Mouse (Mus musculus) stomach, postnatal 0 days (tissue): ENCODE measurements around the gene 6820408C15Rik. TPM values are rescaled to one million over a fixed set of nuclear protein-coding genes. Genes with fewer than 3 reads are reported as not detected.

Experiments used
- ATAC-seq: fragments of 200-750 bp; cut with Nextera tagmentation; 2 replicates; pipeline ENCODE4 v1.8.0; 2017; ENCODE audit not compliant: low FRiP score, low TSS enrichment
- DNase-seq: peaks from one replicate; pipeline ENCODE4 v3.0.0-alpha.2; 2016; ENCODE audit warnings: low spot score
- H3K27ac ChIP-seq: fragments of 300-500 bp; sonication (generic); replicated peaks from 2 replicates; pipeline ENCODE4 v1.5.1; 2014; ENCODE audit warnings: mild to moderate bottlenecking, control low read depth
- H3K27me3 ChIP-seq: fragments of 300-500 bp; sonication (generic); 2 replicates; pipeline ENCODE4 v1.6.1; 2014; ENCODE audit warnings: low read length; ENCODE audit not compliant: control insufficient read depth, insufficient read depth
- H3K36me3 ChIP-seq: fragments of 300-500 bp; sonication (generic); 2 replicates; pipeline ENCODE4 v1.6.1; 2014; ENCODE audit warnings: low read length, mixed read lengths; ENCODE audit not compliant: control insufficient read depth, insufficient read depth
- H3K4me1 ChIP-seq: fragments of 300-500 bp; sonication (generic); replicated peaks from 2 replicates; pipeline ENCODE4 v1.6.1; 2014; ENCODE audit warnings: antibody characterized with exemption; ENCODE audit not compliant: control insufficient read depth, insufficient read depth
- H3K4me2 ChIP-seq: fragments of 300-500 bp; sonication (generic); replicated peaks from 2 replicates; pipeline ENCODE4 v1.6.1; 2014; ENCODE audit warnings: low read depth, mild to moderate bottlenecking, control low read depth, moderate library complexity
- H3K4me3 ChIP-seq: fragments of 300-500 bp; sonication (generic); 2 replicates; pipeline ENCODE4 v1.5.1; 2014; ENCODE audit warnings: low read depth, low read length, control low read depth
- H3K9ac ChIP-seq: fragments of 300-500 bp; sonication (generic); 2 replicates; pipeline ENCODE4 v1.6.1; 2014; ENCODE audit warnings: mild to moderate bottlenecking, low read length, control low read depth, mixed read lengths
- H3K9me3 ChIP-seq: fragments of 300-500 bp; sonication (generic); 2 replicates; pipeline ENCODE4 v1.6.1; 2016; ENCODE audit warnings: low read length; ENCODE audit not compliant: control insufficient read depth
- CTCF ChIP-seq: IDR thresholded peaks from 2 replicates; pipeline ENCODE4 v1.5.1; 2016; ENCODE audit warnings: antibody characterized with exemption, low read depth, mild to moderate bottlenecking, moderate library complexity
- EP300 ChIP-seq: optimal IDR thresholded peaks from 2 replicates; pipeline ENCODE3; 2016; ENCODE audit warnings: antibody characterized with exemption
- WGBS: fragments of 180-500 bp; shearing (Covaris S2); extraction: QIAGEN DNeasy Blood & Tissue Kit; methylation state at CpG from one replicate; pipeline ENCODE4 v1.1.7; 2014; 5-methylcytosine and 5-hydroxymethylcytosine counted together
- polyA plus RNA-seq: library from polyadenylated mRNA; unstranded; fragments of >200 nt; fragmentation: Nextera tagmentation; extraction: Ambion mirVana; gene quantifications from 2 replicates; pipeline ENCODE4 v1.2.1, GENCODE M21; 2015

6820408C15Rik gene
- polyA plus RNA-seq, 1 experiment from 2014 or later: 0.38 TPM

DNA sequence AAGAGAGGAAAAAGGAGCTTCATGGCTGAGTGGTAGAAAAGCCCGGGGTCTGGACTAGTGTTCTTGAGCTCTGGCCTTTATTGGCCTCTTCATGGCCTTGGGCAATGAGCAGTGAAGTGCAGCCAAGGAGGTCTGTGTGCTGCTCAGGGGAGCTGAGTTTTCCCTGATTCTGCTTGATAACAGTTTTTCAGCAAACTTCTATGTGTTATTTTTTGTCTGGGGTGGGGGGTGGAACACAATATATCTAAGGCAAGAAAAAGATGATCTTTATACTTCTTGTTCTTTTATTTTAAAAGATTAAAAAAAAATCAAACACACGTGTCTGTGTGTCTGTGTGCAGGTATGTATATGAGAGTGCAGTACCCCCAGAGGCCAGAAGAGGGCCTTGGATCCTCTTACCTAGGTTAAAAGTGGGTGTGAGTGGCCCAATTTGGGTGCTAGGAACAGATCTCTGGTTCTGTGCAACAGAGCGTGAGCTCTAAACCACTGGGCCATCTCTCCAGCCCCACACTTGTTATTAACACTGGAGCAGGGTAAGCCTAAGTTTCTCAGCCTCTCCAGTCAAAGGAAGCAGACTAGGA, 49.3 kb downstream of the 6820408C15Rik start, which contains the start of gene Defb23:
Defb23 (minus strand) TSS at position 51 of the 581 bp plus-strand sequence.
- Histone ChIP-seq H3K9me3 (no peaks in the 10 kb centered on the region), H3K4me2 (no peak within 1 kb of the TSS), H3K36me3 (no peaks in the 10 kb centered on the region), H3K9ac (no peak within 1 kb of the TSS), H3K4me1 (no peaks in the 10 kb centered on the region), H3K27ac (no peak within 1 kb of the TSS), H3K27me3 (no peaks in the 10 kb centered on the region), H3K4me3 (no peak within 1 kb of the TSS)
- TF ChIP-seq EP300 (no peak), CTCF (peak; percentile 8; the same call in 1 of the 2 replicates)
- no peak for DNase-seq
- 88% methylated on average over 3 of the region's 3 CpGs for WGBS
- ATAC-seq: no peak

- no peak overlapping the region for H3K4me3 ChIP-seq
- H3K9me3 ChIP-seq: no peaks in the 10 kb centered on the region
- DNase-seq: peak; percentile 23
- no peak overlapping the region for H3K9ac ChIP-seq
- TF ChIP-seq EP300: no peak
- peak; percentile 85 for TF ChIP-seq CTCF
- WGBS: 26% methylated on average over 7 of the region's 7 CpGs
- no peaks in the 10 kb centered on the region for H3K36me3 ChIP-seq
- H3K4me1 ChIP-seq: no peaks in the 10 kb centered on the region
- H3K27me3 ChIP-seq: no peaks in the 10 kb centered on the region
- no peak overlapping the region for H3K4me2 ChIP-seq
- H3K27ac ChIP-seq: no peak overlapping the region
- ATAC-seq: no peak
Measured at GRCm38 (mm10) chr2:152470973-152471372, 55.6 kb downstream of the 6820408C15Rik start.

GRCm38 (mm10) chr2:152472434-152472833, 57.0 kb downstream of the 6820408C15Rik start:
- 28% methylated on average over 3 of the region's 3 CpGs for WGBS
- H3K4me3 ChIP-seq: no peak overlapping the region
- H3K9ac ChIP-seq: no peak overlapping the region
- TF ChIP-seq EP300 (no peak), CTCF (peak; percentile 51)
- no peak for DNase-seq
- H3K36me3 ChIP-seq: no peaks in the 10 kb centered on the region
- no peak overlapping the region for H3K27ac ChIP-seq
- no peaks in the 10 kb centered on the region for H3K9me3 ChIP-seq
- ATAC-seq: no peak
- no peaks in the 10 kb centered on the region for H3K4me1 ChIP-seq
- H3K4me2 ChIP-seq: no peak overlapping the region
- H3K27me3 ChIP-seq: no peaks in the 10 kb centered on the region

DNA sequence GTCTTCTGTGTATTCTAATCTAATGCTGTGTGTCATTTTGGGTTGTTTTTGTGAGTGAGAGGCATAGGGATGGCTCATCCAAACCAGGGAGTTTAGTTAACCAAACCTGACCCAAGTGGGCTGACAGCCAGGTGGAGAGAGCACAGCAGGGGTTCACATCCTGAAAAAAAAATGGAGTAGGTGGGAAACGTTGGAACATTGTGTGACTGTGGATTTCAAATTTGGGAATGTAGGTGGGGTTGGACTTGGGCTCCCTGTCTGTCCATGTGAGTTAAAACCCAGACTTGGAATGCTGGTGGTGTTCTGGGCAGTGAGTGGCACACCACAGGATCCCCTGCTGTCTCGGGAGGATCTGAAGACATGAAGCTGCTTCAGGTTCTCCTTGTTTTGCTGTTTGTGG, 61.4 kb downstream of the 6820408C15Rik start, which contains the start of gene Defb20:
Defb20 (plus strand) TSS at position 301 of the 400 bp plus-strand sequence.
- 59% methylated on average over 2 of the region's 2 CpGs for WGBS
- no peaks in the 10 kb centered on the region for H3K9me3 ChIP-seq
- H3K27ac ChIP-seq: no peak within 1 kb of the TSS
- no peak within 1 kb of the TSS for H3K9ac ChIP-seq
- H3K4me3 ChIP-seq: no peak within 1 kb of the TSS
- ATAC-seq: no peak
- DNase-seq: no peak
- H3K4me1 ChIP-seq: no peaks in the 10 kb centered on the region
- no peak for TF ChIP-seq CTCF
- TF ChIP-seq EP300: no peak
- H3K4me2 ChIP-seq: no peak within 1 kb of the TSS
- no peaks in the 10 kb centered on the region for H3K27me3 ChIP-seq
- no peaks in the 10 kb centered on the region for H3K36me3 ChIP-seq

DNA sequence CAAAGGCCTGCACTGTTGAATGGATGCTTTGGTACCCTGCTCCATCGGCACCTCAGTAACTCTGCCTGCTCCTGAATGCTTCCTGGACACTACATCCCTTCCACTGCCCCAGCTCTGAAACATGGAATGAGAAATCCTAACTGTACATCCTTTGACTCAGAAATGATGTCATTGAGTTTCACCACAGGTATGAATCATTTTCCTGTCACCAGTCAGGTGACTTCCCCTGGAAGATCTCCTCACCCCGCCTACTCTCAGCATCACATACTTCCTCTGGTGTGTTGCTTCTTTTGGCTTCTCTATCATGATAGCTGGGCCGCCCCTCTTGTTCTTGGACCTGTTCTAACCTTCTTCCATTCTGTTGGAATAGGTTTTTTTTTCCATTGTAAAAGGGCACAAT, 65.5 kb downstream of the 6820408C15Rik start:
- no peak overlapping the region for H3K27ac ChIP-seq
- ATAC-seq: no peak
- 80% methylated on average over 3 of the region's 3 CpGs for WGBS
- H3K4me3 ChIP-seq: no peak overlapping the region
- TF ChIP-seq CTCF (no peak), EP300 (no peak)
- DNase-seq: no peak
- no peaks in the 10 kb centered on the region for H3K4me1 ChIP-seq
- no peak overlapping the region for H3K9ac ChIP-seq
- no peak overlapping the region for H3K4me2 ChIP-seq
- no peaks in the 10 kb centered on the region for H3K9me3 ChIP-seq
- no peaks in the 10 kb centered on the region for H3K27me3 ChIP-seq
- H3K36me3 ChIP-seq: no peaks in the 10 kb centered on the region

GRCm38 (mm10) chr2:152481726-152482125, 66.3 kb downstream of the 6820408C15Rik start:
- Histone ChIP-seq H3K27ac (no peak overlapping the region), H3K4me1 (no peaks in the 10 kb centered on the region), H3K9me3 (no peaks in the 10 kb centered on the region), H3K4me2 (no peak overlapping the region), H3K36me3 (no peaks in the 10 kb centered on the region), H3K27me3 (no peaks in the 10 kb centered on the region), H3K4me3 (no peak overlapping the region), H3K9ac (no peak overlapping the region)
- DNase-seq (no peak), ATAC-seq (no peak)
- TF ChIP-seq CTCF (no peak), EP300 (no peak)
- 89% methylated on average over 7 of the region's 7 CpGs for WGBS
